Comparison of ENCODE assay signal across 8 mouse cellular contexts in the genomic region with DNA sequence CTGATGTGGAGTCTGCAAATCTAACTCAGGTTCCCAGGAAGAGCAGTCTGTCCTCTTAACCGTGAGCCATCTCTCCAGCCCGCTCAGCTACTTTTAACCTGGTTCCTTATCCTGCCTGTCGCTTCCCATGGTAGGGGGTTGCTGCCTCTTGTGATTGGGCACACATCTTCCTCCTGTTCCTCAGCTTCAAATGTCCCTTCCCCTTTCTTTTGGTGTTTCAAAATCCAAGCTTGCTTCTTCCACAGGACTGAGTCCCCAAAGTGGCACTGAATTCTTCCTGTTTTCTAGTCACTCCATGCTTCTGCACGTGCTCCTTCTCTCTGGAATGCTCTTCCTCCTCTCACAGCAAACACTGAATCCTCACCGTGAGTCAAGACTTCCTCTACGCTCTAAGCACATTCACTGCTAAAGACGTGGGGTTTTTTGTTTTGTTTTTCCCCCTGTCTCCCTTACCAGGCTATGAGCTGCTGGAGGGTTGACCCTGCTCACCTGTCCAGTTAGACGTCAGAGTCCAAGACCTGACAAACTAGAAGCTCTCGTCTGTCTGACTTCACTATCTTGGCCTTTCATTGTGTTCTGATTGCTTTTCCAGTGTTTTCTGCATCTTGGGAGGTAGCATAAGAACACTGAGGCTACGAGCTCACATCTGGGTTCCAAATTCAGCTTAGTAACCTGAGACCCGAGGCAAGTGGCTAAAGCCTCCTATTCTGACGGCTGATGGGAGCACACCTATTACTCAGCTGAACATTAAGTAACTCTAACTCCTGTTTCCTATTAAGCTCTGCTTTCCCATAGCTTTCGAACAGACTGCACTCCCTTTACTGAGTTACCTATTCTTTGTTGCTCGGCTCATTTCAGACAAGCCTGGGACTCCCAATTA. TPM values are rescaled to one million over a fixed set of nuclear protein-coding genes. Genes with fewer than 3 reads are reported as not detected.
DNase-seq lines count a peak whose midpoint lies in the region; ATAC-seq and TF ChIP-seq lines count a peak whose summit lies in the region.

No protein-coding gene starts in this region.

- 43% methylated on average over 14 of the region's 14 CpGs for WGBS in kidney, adult 2 months
- WGBS in hindbrain, embryonic 15.5 days = 79% methylated on average over 14 of the region's 14 CpGs
- 77% methylated on average over 14 of the region's 14 CpGs for WGBS in midbrain, embryonic 15.5 days

- peaks cover 8% of the 10 kb centered on the region; the same call in 1 of the 2 replicates for H3K4me1 ChIP-seq in kidney, adult 2 months (ENCODE audit: control insufficient read depth, insufficient read depth, low read length)
- H3K4me1 ChIP-seq in cortical plate, adult 2 months (ENCODE audit: control insufficient read depth, insufficient read depth, low read length) = no peaks in the 10 kb centered on the region
- H3K4me1 ChIP-seq in hindbrain, embryonic 15.5 days (replicated peaks) = peaks cover 32% of the 10 kb centered on the region
- peaks cover 33% of the 10 kb centered on the region for H3K4me1 ChIP-seq in midbrain, embryonic 15.5 days

- peak overlapping the region; percentile 83 for H3K4me2 ChIP-seq in hindbrain, embryonic 15.5 days
- H3K4me2 ChIP-seq in midbrain, embryonic 15.5 days = peak overlapping the region; percentile 90

- no peaks in the 10 kb centered on the region for H3K27me3 ChIP-seq in kidney, adult 2 months (replicated peaks; ENCODE audit: control insufficient read depth, insufficient read depth, low read length)
- no peaks in the 10 kb centered on the region for H3K27me3 ChIP-seq in hindbrain, embryonic 15.5 days
- no peaks in the 10 kb centered on the region for H3K27me3 ChIP-seq in midbrain, embryonic 15.5 days (replicated peaks)

- no peak for TF ChIP-seq POLR2A in kidney, adult 2 months (IDR thresholded peaks at IDR 0.05; ENCODE audit: low read depth, low read length)
- no peak for TF ChIP-seq POLR2A in cortical plate, adult 2 months (IDR thresholded peaks at IDR 0.05; ENCODE audit: extremely low read depth, insufficient read depth, low read length)

- H3K9ac ChIP-seq in hindbrain, embryonic 15.5 days = peak overlapping the region; percentile 49
- H3K9ac ChIP-seq in midbrain, embryonic 15.5 days = peak overlapping the region; percentile 62; the same call in 1 of the 2 replicates

- H3K27ac ChIP-seq in kidney, adult 2 months (ENCODE audit: insufficient read depth, low read depth, low read length) = peak overlapping the region; percentile 46
- no peak overlapping the region for H3K27ac ChIP-seq in cortical plate, adult 2 months (ENCODE audit: insufficient read depth, low read length)
- H3K27ac ChIP-seq in hindbrain, embryonic 15.5 days (replicated peaks) = peak overlapping the region; percentile 99
- H3K27ac ChIP-seq in midbrain, embryonic 15.5 days = peak overlapping the region; percentile 99

- ATAC-seq in hindbrain, embryonic 15.5 days (ENCODE audit: low FRiP score, low read depth) = no peak
- no peak for ATAC-seq in midbrain, embryonic 15.5 days (replicated peaks)
- no peak for ATAC-seq in cerebellum, adult (ENCODE audit: insufficient number of reproducible peaks, low FRiP score, low TSS enrichment)

- no peaks in the 10 kb centered on the region for H3K9me3 ChIP-seq in hindbrain, embryonic 15.5 days
- H3K9me3 ChIP-seq in midbrain, embryonic 15.5 days = no peaks in the 10 kb centered on the region

- H3K4me3 ChIP-seq in kidney, adult 2 months (ENCODE audit: insufficient read depth, low read depth, low read length) = 0 out of 2 replicates have a peak overlapping the region, but pooled peaks have one; percentile 4
- peak overlapping the region; percentile 42; the same call in 1 of the 2 replicates for H3K4me3 ChIP-seq in cortical plate, adult 2 months (ENCODE audit: insufficient read depth, low read length)
- H3K4me3 ChIP-seq in hindbrain, embryonic 15.5 days = peak overlapping the region; percentile 57
- H3K4me3 ChIP-seq in midbrain, embryonic 15.5 days = peak overlapping the region; percentile 70

- no peak for TF ChIP-seq CTCF in kidney, adult 2 months (conservative IDR thresholded peaks at IDR 0.05; ENCODE audit: insufficient read depth, insufficient read length, low read depth, low read length)
- TF ChIP-seq CTCF in cortical plate, adult 2 months (IDR thresholded peaks at IDR 0.05; ENCODE audit: extremely low read depth, insufficient read depth, low read length) = no peak

- H3K36me3 ChIP-seq in kidney, adult 2 months (ENCODE audit: control insufficient read depth, insufficient read depth, low read length) = peaks cover 7% of the 10 kb centered on the region; the same call in 1 of the 2 replicates
- peaks cover 25% of the 10 kb centered on the region for H3K36me3 ChIP-seq in hindbrain, embryonic 15.5 days
- H3K36me3 ChIP-seq in midbrain, embryonic 15.5 days (replicated peaks) = peaks cover 24% of the 10 kb centered on the region

- DNase-seq in kidney, adult 2 months = no peak
- no peak for DNase-seq in kidney, postnatal 36 days
- DNase-seq in urinary bladder, adult 2 months (ENCODE audit: low spot score) = no peak
- no peak for DNase-seq in right cerebral cortex, postnatal 36 days (ENCODE audit: low spot score in 2 of 2)

RNA-seq across cellular contexts. Expression of gene Spag7, which starts 1.7 kb away (rescaled TPM):
- polyA plus RNA-seq in kidney, adult 2 months (2012; rRNA removed) = 44.6 and 59.8 TPM in 2 replicates
- polyA plus RNA-seq in cortical plate, adult 2 months (2012; rRNA removed) = 74.5 and 81.9 TPM in 2 replicates
- polyA plus RNA-seq in hindbrain, embryonic 15.5 days (2015; fragmentation: Nextera tagmentation; extraction: Ambion mirVana) = 152 and 164 TPM in 2 replicates
- polyA plus RNA-seq in midbrain, embryonic 15.5 days (2015; fragmentation: Nextera tagmentation; extraction: Ambion mirVana) = 171 and 173 TPM in 2 replicates
- 89.4 and 93.2 TPM in 2 replicates for polyA plus RNA-seq in urinary bladder, adult 2 months (2012; rRNA removed)

RNA-seq across cellular contexts. Expression of gene Eno3, which starts 10.5 kb away (rescaled TPM):
- 9.2 and 30.9 TPM in 2 replicates for polyA plus RNA-seq in kidney, adult 2 months (2012; rRNA removed)
- polyA plus RNA-seq in cortical plate, adult 2 months (2012; rRNA removed) = 26.4 and 26.6 TPM in 2 replicates
- 6.7 and 8.7 TPM in 2 replicates for polyA plus RNA-seq in hindbrain, embryonic 15.5 days (2015; fragmentation: Nextera tagmentation; extraction: Ambion mirVana)
- polyA plus RNA-seq in midbrain, embryonic 15.5 days (2015; fragmentation: Nextera tagmentation; extraction: Ambion mirVana) = 8.0 and 8.3 TPM in 2 replicates
- polyA plus RNA-seq in urinary bladder, adult 2 months (2012; rRNA removed) = 104 and 126 TPM in 2 replicates

RNA-seq across cellular contexts. Expression of gene Pfn1, which starts 13.1 kb away (rescaled TPM):
- 686 and 750 TPM in 2 replicates for polyA plus RNA-seq in kidney, adult 2 months (2012; rRNA removed)
- 270 and 277 TPM in 2 replicates for polyA plus RNA-seq in cortical plate, adult 2 months (2012; rRNA removed)
- polyA plus RNA-seq in hindbrain, embryonic 15.5 days (2015; fragmentation: Nextera tagmentation; extraction: Ambion mirVana) = 722 and 792 TPM in 2 replicates
- polyA plus RNA-seq in midbrain, embryonic 15.5 days (2015; fragmentation: Nextera tagmentation; extraction: Ambion mirVana) = 659 and 665 TPM in 2 replicates
- polyA plus RNA-seq in urinary bladder, adult 2 months (2012; rRNA removed) = 1,258 and 1,344 TPM in 2 replicates

RNA-seq across cellular contexts. Expression of gene Slc25a11, which starts 20.2 kb away (rescaled TPM):
- 281 and 284 TPM in 2 replicates for polyA plus RNA-seq in kidney, adult 2 months (2012; rRNA removed)
- polyA plus RNA-seq in cortical plate, adult 2 months (2012; rRNA removed) = 139 and 143 TPM in 2 replicates
- 167 and 176 TPM in 2 replicates for polyA plus RNA-seq in hindbrain, embryonic 15.5 days (2015; fragmentation: Nextera tagmentation; extraction: Ambion mirVana)
- 180 and 181 TPM in 2 replicates for polyA plus RNA-seq in midbrain, embryonic 15.5 days (2015; fragmentation: Nextera tagmentation; extraction: Ambion mirVana)
- 93.9 and 96.9 TPM in 2 replicates for polyA plus RNA-seq in urinary bladder, adult 2 months (2012; rRNA removed)

RNA-seq across cellular contexts. Expression of gene Camta2, which starts 20.4 kb away (rescaled TPM):
- 23.6 and 28.7 TPM in 2 replicates for polyA plus RNA-seq in kidney, adult 2 months (2012; rRNA removed)
- polyA plus RNA-seq in cortical plate, adult 2 months (2012; rRNA removed) = 126 and 138 TPM in 2 replicates
- polyA plus RNA-seq in hindbrain, embryonic 15.5 days (2015; fragmentation: Nextera tagmentation; extraction: Ambion mirVana) = 23.4 and 27.5 TPM in 2 replicates
- 23.5 and 25.0 TPM in 2 replicates for polyA plus RNA-seq in midbrain, embryonic 15.5 days (2015; fragmentation: Nextera tagmentation; extraction: Ambion mirVana)
- 16.6 and 25.4 TPM in 2 replicates for polyA plus RNA-seq in urinary bladder, adult 2 months (2012; rRNA removed)

Comparison
In these comparisons a context has a peak if more than half of its experiments do, and no peak if none do; other contexts are left out.
1. H3K4me3 ChIP-seq: peak in every context shown above with its lines; median percentile 70 in midbrain, embryonic 15.5 days; 57 in hindbrain, embryonic 15.5 days; 42 in cortical plate, adult 2 months; 4 in kidney, adult 2 months.